Mouse (Mus musculus) forebrain, embryonic 16.5 days (tissue): ENCODE measurements around the gene Tkt. TPM values are rescaled to one million over a fixed set of nuclear protein-coding genes. Genes with fewer than 3 reads are reported as not detected.
"Not testable (repeated sequence)": the region's sequence is repeated elsewhere in the genome, so short reads cannot be mapped to it uniquely, and the experiment has no call there.

Experiments
- ATAC-seq: fragments of 200-750 bp; cut with Nextera tagmentation; 2 replicates; pipeline ENCODE4 v1.8.0; 2017; ENCODE audit warnings: mild to moderate bottlenecking, moderate library complexity
- H3K27ac ChIP-seq: fragments of 300-500 bp; sonication (generic); 2 replicates; pipeline ENCODE4 v1.5.1; 2014; ENCODE audit warnings: low read length, control low read depth
- H3K27me3 ChIP-seq: fragments of 300-500 bp; sonication (generic); replicated peaks from 2 replicates; pipeline ENCODE4 v1.6.1; 2014; ENCODE audit warnings: low read length; ENCODE audit not compliant: control insufficient read depth, insufficient read depth
- H3K36me3 ChIP-seq: fragments of 300-500 bp; sonication (generic); 2 replicates; pipeline ENCODE4 v1.6.1; 2014; ENCODE audit not compliant: control insufficient read depth, insufficient read depth
- H3K4me1 ChIP-seq: fragments of 300-500 bp; sonication (generic); replicated peaks from 2 replicates; pipeline ENCODE4 v1.6.1; 2014; ENCODE audit warnings: low read length; ENCODE audit not compliant: control insufficient read depth, insufficient read depth
- H3K4me2 ChIP-seq: fragments of 300-500 bp; sonication (generic); 2 replicates; pipeline ENCODE4 v1.6.1; 2014; ENCODE audit warnings: mild to moderate bottlenecking, low read length, control low read depth
- H3K4me3 ChIP-seq: fragments of 300-500 bp; sonication (generic); replicated peaks from 2 replicates; pipeline ENCODE4 v1.5.1; 2014; ENCODE audit warnings: mild to moderate bottlenecking, low read length, control low read depth
- H3K9ac ChIP-seq: fragments of 300-500 bp; sonication (generic); replicated peaks from 2 replicates; pipeline ENCODE4 v1.6.1; 2014; ENCODE audit warnings: low read depth, low read length, control low read depth
- H3K9me3 ChIP-seq: fragments of 300-500 bp; sonication (generic); 2 replicates; pipeline ENCODE4 v1.6.1; 2016; ENCODE audit warnings: low read length; ENCODE audit not compliant: control insufficient read depth
- WGBS: fragments of 180-500 bp; shearing (Covaris S2); extraction: QIAGEN DNeasy Blood & Tissue Kit; methylation state at CpG from one replicate; pipeline ENCODE4 v1.1.7; 2014; 5-methylcytosine and 5-hydroxymethylcytosine counted together
- polyA plus RNA-seq: library from polyadenylated mRNA; unstranded; fragments of >200 nt; fragmentation: Nextera tagmentation; extraction: Ambion mirVana; gene quantifications from 2 replicates; pipeline ENCODE4 v1.2.1, GENCODE M21; 2015

The Tkt gene
- polyA plus RNA-seq, 1 experiment from 2014 or later, result 334 TPM

DNA sequence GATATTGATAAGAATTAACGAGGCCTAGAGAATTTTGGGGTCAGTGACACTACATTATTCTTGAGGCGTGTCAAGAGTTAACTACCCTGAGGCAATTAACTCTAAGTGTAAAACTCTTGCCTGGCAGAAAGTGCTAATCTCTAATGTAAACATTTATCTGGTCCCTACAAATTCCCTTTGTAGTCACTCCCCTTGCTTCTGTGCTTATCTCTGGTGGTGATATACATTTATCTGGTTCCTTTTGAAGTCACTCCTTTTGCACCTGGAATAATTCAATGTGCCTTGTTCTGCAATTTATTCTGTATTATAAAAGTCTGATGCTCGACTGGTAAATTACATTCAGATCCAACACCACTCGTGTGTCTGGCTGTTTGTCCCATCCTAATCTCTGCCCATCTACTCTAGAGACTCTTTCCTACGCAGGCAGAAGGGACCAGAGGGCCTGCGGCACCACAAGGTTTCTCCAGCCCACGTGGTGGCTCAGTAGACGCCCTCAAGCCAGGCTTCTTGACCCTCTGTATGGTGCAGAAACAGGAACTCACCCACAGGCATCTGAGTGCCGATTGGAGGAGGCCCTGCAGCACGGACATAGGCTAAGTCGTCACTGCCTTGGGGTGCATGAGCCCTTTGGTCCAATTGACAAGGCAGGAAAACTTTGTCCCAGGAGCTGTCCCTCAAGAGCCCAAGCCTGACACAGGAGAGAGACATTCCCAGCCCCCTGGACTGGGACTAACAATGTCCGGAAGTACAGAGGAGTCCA lies 29.3 kb downstream of the Tkt start:
- H3K27ac ChIP-seq, H3K27me3 ChIP-seq, H3K9ac ChIP-seq, H3K4me1 ChIP-seq, H3K4me2 ChIP-seq, ATAC-seq, H3K4me3 ChIP-seq, H3K9me3 ChIP-seq: not testable (repeated sequence)
- H3K36me3 ChIP-seq, result peaks cover 19% of the 10 kb centered on the region
- WGBS, result 54% methylated on average over 10 of the region's 12 CpGs

DNA sequence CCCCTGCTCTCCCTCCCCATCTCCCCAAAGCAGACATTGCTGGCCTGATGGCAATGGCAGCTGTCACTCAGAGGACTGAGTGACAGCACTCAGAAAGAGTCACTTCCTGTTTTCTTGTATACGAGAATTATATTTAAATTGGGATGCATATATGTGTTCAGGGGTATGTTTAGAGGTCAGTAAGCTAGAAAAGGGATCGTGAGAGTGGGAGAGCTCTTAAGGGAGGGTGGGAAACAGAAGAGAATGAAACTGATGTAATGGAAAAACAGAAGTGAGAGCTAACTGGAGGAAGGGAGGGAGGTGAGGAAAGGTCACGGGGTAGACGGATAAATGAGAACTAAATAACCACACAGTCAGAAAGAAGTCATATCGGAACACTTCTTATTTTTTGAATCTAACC lies 31.0 kb downstream of the Tkt start:
- Histone ChIP-seq H3K9me3 (no peaks in the 10 kb centered on the region), H3K9ac (no peak overlapping the region), H3K36me3 (peaks cover 11% of the 10 kb centered on the region), H3K4me3 (no peak overlapping the region), H3K4me2 (no peak overlapping the region), H3K27ac (no peak overlapping the region), H3K27me3 (no peaks in the 10 kb centered on the region), H3K4me1 (no peaks in the 10 kb centered on the region)
- ATAC-seq, result no peak
- WGBS, result 76% methylated on average over 5 of the region's 5 CpGs

DNA sequence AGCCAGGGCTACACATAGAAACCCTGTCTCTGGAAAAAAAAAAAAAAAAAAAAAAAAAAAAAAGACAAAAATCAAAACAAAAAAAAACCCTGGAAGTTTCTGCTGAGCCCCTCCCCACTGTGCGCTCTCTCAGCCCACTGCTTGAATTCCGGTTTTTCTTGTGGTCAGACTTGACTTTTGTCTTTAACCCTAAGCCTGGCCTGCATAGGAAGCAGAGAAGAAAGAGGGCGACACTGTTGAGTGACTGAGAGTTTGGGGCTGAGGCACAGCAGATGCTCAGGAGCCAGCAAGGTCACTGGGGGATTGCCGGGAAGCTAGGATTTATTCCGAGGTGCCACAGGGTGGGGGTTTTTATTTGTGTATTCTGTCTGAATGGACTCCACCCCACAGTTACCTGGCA lies 31.7 kb downstream of the Tkt start:
- Histone ChIP-seq H3K4me2 (no peak overlapping the region), H3K9ac (no peak overlapping the region), H3K4me3 (no peak overlapping the region), H3K36me3 (peaks cover 10% of the 10 kb centered on the region), H3K4me1 (no peaks in the 10 kb centered on the region), H3K27me3 (no peaks in the 10 kb centered on the region), H3K9me3 (no peaks in the 10 kb centered on the region), H3K27ac (no peak overlapping the region)
- ATAC-seq, result no peak
- WGBS, result 38% methylated on average over 5 of the region's 5 CpGs

DNA sequence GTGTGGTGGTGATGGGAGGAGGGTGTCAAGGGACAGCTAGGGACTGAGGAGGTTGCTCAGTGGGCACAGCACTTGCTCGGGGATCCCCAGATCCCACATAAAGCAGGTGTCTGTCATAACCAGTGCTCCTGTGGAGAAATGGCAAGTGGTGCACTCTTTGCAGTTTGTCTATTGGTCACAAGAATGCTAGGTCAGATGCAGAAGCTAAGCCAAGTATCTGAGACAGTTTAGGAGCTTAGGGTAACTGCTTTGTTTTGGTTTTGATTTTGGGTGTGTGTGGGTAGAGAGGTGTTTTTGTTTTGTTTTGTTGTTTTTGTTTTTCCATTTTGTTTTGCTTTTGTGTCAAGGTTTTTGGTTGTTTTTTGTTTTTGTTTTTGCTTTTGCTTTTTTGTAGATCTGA lies 33.1 kb downstream of the Tkt start:
- WGBS, result 65% methylated on average over 1 of the region's 1 CpGs
- no peak for ATAC-seq
- H3K9ac ChIP-seq, result no peak overlapping the region
- H3K36me3 ChIP-seq, result peaks cover 3% of the 10 kb centered on the region
- no peaks in the 10 kb centered on the region for H3K9me3 ChIP-seq
- H3K4me2 ChIP-seq, result no peak overlapping the region
- H3K4me3 ChIP-seq, result no peak overlapping the region
- H3K4me1 ChIP-seq, result peaks cover under 1% of the 10 kb centered on the region
- no peaks in the 10 kb centered on the region for H3K27me3 ChIP-seq
- H3K27ac ChIP-seq, result no peak overlapping the region

DNA sequence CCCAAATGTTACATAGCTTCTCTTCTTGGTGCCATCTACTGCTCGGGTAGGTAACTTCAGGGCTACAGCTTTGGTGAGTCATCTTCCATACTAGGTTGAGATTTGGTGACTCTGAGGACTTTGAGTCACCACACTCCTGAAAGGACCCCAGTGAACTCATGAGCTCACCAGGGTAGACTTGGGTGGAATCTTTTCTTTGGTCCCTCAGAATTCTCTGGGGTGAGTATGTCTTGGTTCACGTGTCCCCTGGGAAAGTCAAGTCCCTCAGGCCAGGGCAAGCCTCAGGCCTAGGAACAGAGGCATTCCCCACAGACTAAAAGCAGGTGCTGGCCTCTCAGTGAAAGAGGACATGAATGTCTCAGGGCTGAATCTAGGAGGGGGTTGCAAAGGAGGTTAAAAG lies 35.9 kb downstream of the Tkt start:
- no peak for ATAC-seq
- H3K27ac ChIP-seq, result no peak overlapping the region
- peaks cover 15% of the 10 kb centered on the region for H3K4me1 ChIP-seq
- no peak overlapping the region for H3K4me3 ChIP-seq
- no peak overlapping the region for H3K4me2 ChIP-seq
- WGBS, result 67% methylated on average over 2 of the region's 2 CpGs
- no peaks in the 10 kb centered on the region for H3K27me3 ChIP-seq
- no peaks in the 10 kb centered on the region for H3K36me3 ChIP-seq
- H3K9me3 ChIP-seq, result no peaks in the 10 kb centered on the region
- H3K9ac ChIP-seq, result no peak overlapping the region

DNA sequence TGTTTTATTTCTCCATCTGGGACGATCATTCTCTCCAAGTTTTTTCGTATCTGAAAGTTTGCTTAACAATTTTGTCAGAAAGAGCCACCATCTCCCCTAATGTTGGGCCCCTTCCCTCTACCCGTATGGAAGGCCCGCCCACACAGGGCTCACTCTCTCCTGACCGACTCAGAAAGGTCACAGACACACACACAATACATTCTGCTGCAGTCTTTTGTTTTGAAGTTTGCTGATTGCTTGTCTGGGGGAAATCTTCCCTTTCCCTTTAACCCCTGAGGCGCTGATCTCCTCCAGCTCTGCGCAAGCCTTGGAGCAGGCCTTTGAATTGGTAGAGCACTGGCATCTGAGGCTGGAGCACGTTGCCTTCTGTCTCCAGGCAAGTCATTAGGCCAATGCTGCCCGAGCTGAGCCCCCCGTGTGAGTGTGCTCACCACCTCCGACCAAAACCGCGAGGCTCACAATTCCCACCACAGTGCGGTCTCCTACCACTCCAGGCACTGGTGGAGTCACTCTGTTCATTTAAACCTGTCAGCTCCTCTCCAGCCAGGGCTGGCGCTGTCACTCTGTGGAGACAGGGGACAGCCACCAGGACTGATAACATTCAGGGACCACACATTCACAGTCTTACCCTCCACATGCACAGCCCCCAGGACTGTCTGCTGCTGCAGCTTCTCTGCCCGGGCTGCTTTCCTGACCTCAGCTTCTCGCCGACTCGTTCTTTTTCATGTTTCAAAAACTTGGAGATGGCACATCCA lies 36.5 kb downstream of the Tkt start:
- 41% methylated on average over 19 of the region's 19 CpGs for WGBS
- Histone ChIP-seq H3K36me3 (no peaks in the 10 kb centered on the region), H3K9me3 (no peaks in the 10 kb centered on the region), H3K4me3 (no peak overlapping the region), H3K4me2 (no peak overlapping the region), H3K27ac (no peak overlapping the region), H3K27me3 (no peaks in the 10 kb centered on the region), H3K9ac (no peak overlapping the region), H3K4me1 (peaks cover 15% of the 10 kb centered on the region)
- ATAC-seq, result no peak

DNA sequence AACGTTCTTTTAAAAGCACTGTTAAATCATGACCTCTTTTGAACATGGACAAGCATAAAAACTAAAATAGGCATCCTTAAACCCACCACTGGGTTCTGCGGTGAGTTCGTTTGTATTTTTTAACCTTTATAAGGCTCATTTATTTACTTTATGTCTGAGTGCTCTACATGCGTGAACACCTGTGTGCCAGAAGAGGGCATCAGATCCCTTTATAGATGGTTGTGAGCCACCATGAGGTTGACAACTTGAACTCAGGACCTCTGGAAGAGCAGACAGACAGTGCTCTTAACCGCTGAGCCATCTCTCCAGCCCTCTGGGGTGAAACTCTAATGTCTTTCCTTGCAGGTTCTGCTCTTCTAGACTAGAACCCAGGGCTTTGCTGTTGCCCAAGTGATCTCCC lies 37.2 kb downstream of the Tkt start:
- Histone ChIP-seq H3K9ac (no peak overlapping the region), H3K27me3 (no peaks in the 10 kb centered on the region), H3K4me1 (peaks cover 15% of the 10 kb centered on the region), H3K27ac (no peak overlapping the region), H3K4me3 (no peak overlapping the region), H3K9me3 (no peaks in the 10 kb centered on the region), H3K36me3 (no peaks in the 10 kb centered on the region), H3K4me2 (no peak overlapping the region)
- ATAC-seq, result no peak
- 89% methylated on average over 5 of the region's 5 CpGs for WGBS

DNA sequence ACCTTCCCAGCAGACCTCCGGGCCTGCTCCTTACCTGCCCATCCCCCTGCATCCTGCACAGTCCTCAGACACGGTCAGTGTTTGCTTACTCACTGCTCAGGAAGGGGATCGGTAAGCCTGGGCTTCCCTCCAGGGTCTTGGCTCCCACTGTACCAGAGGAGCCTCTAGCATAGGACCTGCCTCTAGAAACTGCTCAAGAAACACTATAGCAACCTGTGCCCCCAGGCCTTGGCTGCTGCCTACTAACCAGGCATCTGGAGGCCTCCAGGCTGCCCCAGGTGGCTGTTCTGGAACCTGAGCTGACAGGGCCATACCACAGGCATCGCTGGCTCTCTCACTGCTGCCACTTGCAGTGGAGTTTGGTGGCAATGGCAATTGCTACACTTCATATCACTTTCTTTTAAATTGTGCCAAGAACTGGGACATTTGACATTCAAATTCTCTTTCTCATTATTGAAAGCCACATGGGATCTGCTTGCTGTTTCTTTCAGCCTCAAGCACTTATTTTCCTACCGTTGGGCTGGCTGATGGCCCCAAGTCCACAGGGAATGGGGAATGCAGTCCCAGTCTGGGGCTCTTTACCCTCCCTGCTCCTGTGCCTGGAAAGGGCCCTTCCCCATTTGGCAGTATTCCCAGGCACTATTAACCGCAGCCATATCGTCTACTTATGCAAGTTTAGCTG lies 38.8 kb downstream of the Tkt start:
- H3K36me3 ChIP-seq, result no peaks in the 10 kb centered on the region
- 18% methylated on average over 7 of the region's 7 CpGs for WGBS
- no peak overlapping the region for H3K4me3 ChIP-seq
- no peak overlapping the region for H3K9ac ChIP-seq
- peak overlapping the region; percentile 69 for H3K27ac ChIP-seq
- peaks cover 17% of the 10 kb centered on the region for H3K4me1 ChIP-seq
- H3K9me3 ChIP-seq, result no peaks in the 10 kb centered on the region
- ATAC-seq, result peak; percentile 85
- H3K27me3 ChIP-seq, result no peaks in the 10 kb centered on the region
- H3K4me2 ChIP-seq, result no peak overlapping the region

DNA sequence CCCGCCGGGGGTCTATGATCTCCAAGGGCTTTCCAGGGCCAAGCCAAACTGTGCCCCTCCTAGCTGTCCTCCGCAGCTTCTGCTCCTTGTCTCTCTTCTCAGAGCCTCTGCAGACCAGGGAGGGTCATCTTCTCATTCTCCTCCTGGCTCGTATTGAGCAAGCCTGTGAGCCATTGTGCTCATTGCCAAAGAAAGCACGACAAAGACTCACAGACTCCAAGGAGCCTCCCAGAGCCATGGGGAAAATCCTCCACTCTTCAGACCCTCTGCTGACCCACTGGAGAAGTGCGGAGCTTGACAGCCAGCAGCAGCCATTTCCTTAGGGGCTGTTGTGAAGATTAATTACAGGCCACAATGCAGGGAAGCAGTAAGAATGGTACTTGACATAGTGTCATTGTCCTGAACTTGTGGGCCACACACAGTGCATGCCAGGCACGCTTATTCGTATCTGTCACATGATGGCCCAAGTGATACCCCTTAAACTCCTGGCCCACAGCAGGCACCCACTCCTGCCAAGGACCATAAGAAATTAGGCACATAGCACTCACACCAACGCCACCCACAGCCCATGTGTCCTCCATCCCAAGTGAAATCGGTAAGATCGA lies 42.0 kb downstream of the Tkt start:
- H3K4me3 ChIP-seq, result no peak overlapping the region
- H3K4me2 ChIP-seq, result no peak overlapping the region
- no peaks in the 10 kb centered on the region for H3K36me3 ChIP-seq
- H3K27me3 ChIP-seq, result no peaks in the 10 kb centered on the region
- ATAC-seq, result no peak
- peaks cover 34% of the 10 kb centered on the region for H3K4me1 ChIP-seq
- H3K27ac ChIP-seq, result no peak overlapping the region
- WGBS, result 68% methylated on average over 11 of the region's 11 CpGs
- H3K9ac ChIP-seq, result no peak overlapping the region
- H3K9me3 ChIP-seq, result no peaks in the 10 kb centered on the region
